Mouse (Mus musculus): Measurements from ENCODE around the gene CN725425. TPM values are rescaled to one million over a fixed set of nuclear protein-coding genes. Genes with fewer than 3 reads are reported as not detected.
A peak's percentile ranks its signal among the peaks of the same experiment; 100 is the strongest.

CN725425 gene
- polyA plus RNA-seq, 1 experiment: 0.14 TPM

- no peak for DNase-seq (ENCODE audit: extremely low spot score in 1 of 2, low spot score in 1 of 2)
Measured at GRCm38 (mm10) chr15:91203521-91203920, 4.2 kb downstream of the CN725425 start.

GRCm38 (mm10) chr15:91206518-91206917 is 7.2 kb downstream of the CN725425 start:
- no peak for DNase-seq (ENCODE audit: extremely low spot score in 1 of 2, low spot score in 1 of 2)

- DNase-seq (ENCODE audit: extremely low spot score in 1 of 2, low spot score in 1 of 2): no peak
Measured at GRCm38 (mm10) chr15:91237294-91237693, 38.0 kb downstream of the CN725425 start.

GRCm38 (mm10) chr15:91240683-91241335 is 41.5 kb downstream of the CN725425 start:
- no peak for DNase-seq (ENCODE audit: extremely low spot score in 1 of 2, low spot score in 1 of 2)

GRCm38 (mm10) chr15:91250815-91251214 is 51.5 kb downstream of the CN725425 start:
- peak in 1 of 2 experiments; percentile 31 for DNase-seq (ENCODE audit: extremely low spot score in 1 of 2, low spot score in 1 of 2)

GRCm38 (mm10) chr15:91251544-91252408 is 52.5 kb downstream of the CN725425 start:
- no peak for DNase-seq (ENCODE audit: extremely low spot score in 1 of 2, low spot score in 1 of 2)

- no peak for DNase-seq (ENCODE audit: extremely low spot score in 1 of 2, low spot score in 1 of 2)
Measured at GRCm38 (mm10) chr15:91252956-91253355, 53.7 kb downstream of the CN725425 start.

GRCm38 (mm10) chr15:91255308-91255707 is 56.0 kb downstream of the CN725425 start:
- DNase-seq (ENCODE audit: extremely low spot score in 1 of 2, low spot score in 1 of 2): no peak

- no peak for DNase-seq (ENCODE audit: extremely low spot score in 1 of 2, low spot score in 1 of 2)
Measured at GRCm38 (mm10) chr15:91257140-91257539, 57.8 kb downstream of the CN725425 start.

- DNase-seq (ENCODE audit: extremely low spot score in 1 of 2, low spot score in 1 of 2): no peak
Measured at GRCm38 (mm10) chr15:91260578-91260977, 61.3 kb downstream of the CN725425 start.

GRCm38 (mm10) chr15:91263926-91264325 is 64.6 kb downstream of the CN725425 start:
- no peak for DNase-seq (ENCODE audit: extremely low spot score in 1 of 2, low spot score in 1 of 2)

GRCm38 (mm10) chr15:91268532-91268931 is 69.2 kb downstream of the CN725425 start:
- no peak for DNase-seq (ENCODE audit: extremely low spot score in 1 of 2, low spot score in 1 of 2)

- no peak for DNase-seq (ENCODE audit: extremely low spot score in 1 of 2, low spot score in 1 of 2)
Measured at GRCm38 (mm10) chr15:91275961-91276360, 76.7 kb downstream of the CN725425 start.

GRCm38 (mm10) chr15:91279571-91279970 is 80.3 kb downstream of the CN725425 start:
- no peak for DNase-seq (ENCODE audit: extremely low spot score in 1 of 2, low spot score in 1 of 2)

- no peak for DNase-seq (ENCODE audit: extremely low spot score in 1 of 2, low spot score in 1 of 2)
Measured at GRCm38 (mm10) chr15:91281521-91281920, 82.2 kb downstream of the CN725425 start.

GRCm38 (mm10) chr15:91282822-91283221 is 83.5 kb downstream of the CN725425 start:
- DNase-seq (ENCODE audit: extremely low spot score in 1 of 2, low spot score in 1 of 2): no peak

GRCm38 (mm10) chr15:91283418-91283817 is 84.1 kb downstream of the CN725425 start:
- no peak for DNase-seq (ENCODE audit: extremely low spot score in 1 of 2, low spot score in 1 of 2)

- no peak for DNase-seq (ENCODE audit: extremely low spot score in 1 of 2, low spot score in 1 of 2)
Measured at GRCm38 (mm10) chr15:91299319-91299835, 100.1 kb downstream of the CN725425 start.

- peak; percentile 81 to 97 for DNase-seq (ENCODE audit: extremely low spot score in 1 of 2, low spot score in 1 of 2)
Measured at GRCm38 (mm10) chr15:91301366-91301765, 102.1 kb downstream of the CN725425 start.

GRCm38 (mm10) chr15:91304296-91304852 is 105.1 kb downstream of the CN725425 start:
- peak in 1 of 2 experiments; percentile 71 for DNase-seq (ENCODE audit: extremely low spot score in 1 of 2, low spot score in 1 of 2)

Measured in frontal cortex, adult 2 months (tissue).